Mouse (Mus musculus) midbrain, embryonic 14.5 days (tissue): ENCODE results near the gene Vmn2r71. TPM values are rescaled to one million over a fixed set of nuclear protein-coding genes. Genes with fewer than 3 reads are reported as not detected.

Experiments used
- ATAC-seq: fragments of 200-750 bp; cut with Nextera tagmentation; 2 replicates; pipeline ENCODE4 v1.8.0; 2017; ENCODE audit warnings: moderate number of reproducible peaks, moderate library complexity; ENCODE audit not compliant: low FRiP score, low TSS enrichment
- DNase-seq: peaks from one replicate; pipeline ENCODE4 v3.0.0-alpha.2; 2015
- H3K27ac ChIP-seq: fragments of 300-500 bp; sonication (generic); replicated peaks from 2 replicates; pipeline ENCODE4 v1.5.1; 2014; ENCODE audit warnings: mild to moderate bottlenecking, low read depth, low read length, moderate library complexity
- H3K27me3 ChIP-seq: fragments of 300-500 bp; sonication (generic); 2 replicates; pipeline ENCODE4 v1.6.1; 2014; ENCODE audit warnings: low read length, control low read depth, mixed read lengths; ENCODE audit not compliant: control insufficient read depth, insufficient read depth
- H3K36me3 ChIP-seq: fragments of 300-500 bp; sonication (generic); 2 replicates; pipeline ENCODE4 v1.6.1; 2014; ENCODE audit warnings: low read length, control low read depth; ENCODE audit not compliant: control insufficient read depth, insufficient read depth
- H3K4me1 ChIP-seq: fragments of 300-500 bp; sonication (generic); 2 replicates; pipeline ENCODE4 v1.6.1; 2014; ENCODE audit warnings: mild to moderate bottlenecking, antibody characterized with exemption, low read length, control low read depth; ENCODE audit not compliant: control insufficient read depth, insufficient read depth
- H3K4me2 ChIP-seq: fragments of 300-500 bp; sonication (generic); 2 replicates; pipeline ENCODE4 v1.6.1; 2014; ENCODE audit warnings: mild to moderate bottlenecking, low read length, moderate library complexity
- H3K4me3 ChIP-seq: fragments of 300-500 bp; sonication (generic); replicated peaks from 2 replicates; pipeline ENCODE4 v1.5.1; 2014; ENCODE audit warnings: low read depth, low read length
- H3K9ac ChIP-seq: fragments of 300-500 bp; sonication (generic); replicated peaks from 2 replicates; pipeline ENCODE4 v1.6.1; 2014; ENCODE audit warnings: mild to moderate bottlenecking, low read length, moderate library complexity
- H3K9me3 ChIP-seq: fragments of 300-500 bp; sonication (generic); 2 replicates; pipeline ENCODE4 v1.6.1; 2016; ENCODE audit warnings: low read length, control low read depth, mixed read lengths; ENCODE audit not compliant: control insufficient read depth
- WGBS: fragments of 180-500 bp; shearing (Covaris S2); extraction: QIAGEN DNeasy Blood & Tissue Kit; methylation state at CpG from one replicate; pipeline ENCODE4 v1.1.7; 2014; 5-methylcytosine and 5-hydroxymethylcytosine counted together
- polyA plus RNA-seq: library from polyadenylated mRNA; unstranded; fragments of >200 nt; fragmentation: Nextera tagmentation; extraction: Ambion mirVana; gene quantifications from 2 replicates; pipeline ENCODE4 v1.2.1, GENCODE M21; 2014

Gene Vmn2r71
- polyA plus RNA-seq = not detected in 2 replicates

- no peak for ATAC-seq
These were observed at the start of gene Vmn2r71 for GRCm38 (mm10) chr7:85562787-85563186. Gene Vmn2r71, plus strand, starts transcription at chr7:85563087.

GRCm38 (mm10) chr7:85542108-85542507 lies 20.8 kb upstream of the Vmn2r71 start:
- Histone ChIP-seq H3K36me3 (no peaks in the 10 kb centered on the region), H3K4me2 (no peak overlapping the region), H3K4me3 (no peak overlapping the region), H3K9me3 (peaks cover 15% of the 10 kb centered on the region), H3K27ac (no peak overlapping the region), H3K9ac (no peak overlapping the region), H3K27me3 (no peaks in the 10 kb centered on the region), H3K4me1 (no peaks in the 10 kb centered on the region)
- ATAC-seq (no peak), DNase-seq (no peak)
- 85% methylated on average over 2 of the region's 2 CpGs for WGBS

More at GRCm38 (mm10) chr7:85562787-85563186, at the start of gene Vmn2r71:
- H3K27ac ChIP-seq = no peak within 1 kb of the TSS
- DNase-seq = no peak
- no peak within 1 kb of the TSS for H3K4me3 ChIP-seq
- no peak within 1 kb of the TSS for H3K4me2 ChIP-seq
- H3K36me3 ChIP-seq = no peaks in the 10 kb centered on the region
- WGBS = 84% methylated on average over 5 of the region's 5 CpGs
- H3K9ac ChIP-seq = no peak within 1 kb of the TSS
- H3K9me3 ChIP-seq = no peaks in the 10 kb centered on the region
- H3K27me3 ChIP-seq = no peaks in the 10 kb centered on the region
- H3K4me1 ChIP-seq = no peaks in the 10 kb centered on the region

- WGBS = 67% methylated on average over 2 of the region's 2 CpGs
- DNase-seq (no peak), ATAC-seq (no peak)
- Histone ChIP-seq H3K9ac (no peak overlapping the region), H3K27ac (no peak overlapping the region), H3K9me3 (peaks cover 10% of the 10 kb centered on the region), H3K4me3 (no peak overlapping the region), H3K27me3 (no peaks in the 10 kb centered on the region), H3K4me2 (no peak overlapping the region), H3K36me3 (no peaks in the 10 kb centered on the region), H3K4me1 (no peaks in the 10 kb centered on the region)
These were observed 19.8 kb upstream of the Vmn2r71 start for GRCm38 (mm10) chr7:85543118-85543517.

GRCm38 (mm10) chr7:85569092-85569491 lies 6.2 kb downstream of the Vmn2r71 start, which contains the start of gene Vmn2r70:
Gene Vmn2r70, minus strand, starts transcription at chr7:85569192.
- Histone ChIP-seq H3K9ac (no peak within 1 kb of the TSS), H3K4me1 (no peaks in the 10 kb centered on the region), H3K36me3 (no peaks in the 10 kb centered on the region), H3K4me3 (no peak within 1 kb of the TSS), H3K4me2 (no peak within 1 kb of the TSS), H3K27me3 (no peaks in the 10 kb centered on the region), H3K9me3 (no peaks in the 10 kb centered on the region; the same call in 1 of the 2 replicates), H3K27ac (no peak within 1 kb of the TSS)
- ATAC-seq = no peak
- DNase-seq = no peak
- WGBS = 78% methylated on average over 2 of the region's 2 CpGs

Other genes with a start within 250 kb of the Vmn2r71 start
- gene Vmn2r69, start 147.2 kb upstream of the Vmn2r71 start, polyA plus RNA-seq = not detected in 2 replicates
- gene Vmn2r70, start 6.1 kb downstream of the Vmn2r71 start, polyA plus RNA-seq = not detected in 2 replicates
- gene Vmn2r72, start 192.0 kb downstream of the Vmn2r71 start, polyA plus RNA-seq = not detected in 2 replicates